Mouse (Mus musculus): ENCODE measurements around the gene Tmem259. TPM values are rescaled to one million over a fixed set of nuclear protein-coding genes. Genes with fewer than 3 reads are reported as not detected.

Gene Tmem259
- polyA plus RNA-seq, 1 experiment from 2014 or later, result 21.4 TPM

Other genes starting within 250 kb of the Tmem259 start
- 40.7 and 41.2 TPM in 2 replicates for gene Polrmt, start 237.7 kb downstream of the Tmem259 start, polyA plus RNA-seq (2015; fragmentation: Nextera tagmentation; extraction: Ambion mirVana)
- gene Fgf22, start 229.3 kb downstream of the Tmem259 start, polyA plus RNA-seq (2015; fragmentation: Nextera tagmentation; extraction: Ambion mirVana), result 1.7 and 2.7 TPM in 2 replicates
- gene Rnf126, start 217.4 kb downstream of the Tmem259 start, polyA plus RNA-seq (2015; fragmentation: Nextera tagmentation; extraction: Ambion mirVana), result 96.2 and 98.5 TPM in 2 replicates
- 1.9 and 2.8 TPM in 2 replicates for gene Fstl3, start 207.1 kb downstream of the Tmem259 start, polyA plus RNA-seq (2015; fragmentation: Nextera tagmentation; extraction: Ambion mirVana)
- gene Prss57, start 193.4 kb downstream of the Tmem259 start, polyA plus RNA-seq (2015; fragmentation: Nextera tagmentation; extraction: Ambion mirVana), result 0.07 and 0.69 TPM in 2 replicates
- 214 and 231 TPM in 2 replicates for gene Palm, start 190.8 kb downstream of the Tmem259 start, polyA plus RNA-seq (2015; fragmentation: Nextera tagmentation; extraction: Ambion mirVana)
- 2.1 and 2.5 TPM in 2 replicates for gene Misp, start 163.3 kb downstream of the Tmem259 start, polyA plus RNA-seq (2015; fragmentation: Nextera tagmentation; extraction: Ambion mirVana)
- gene Ptbp1, start 129.9 kb downstream of the Tmem259 start, polyA plus RNA-seq (2015; fragmentation: Nextera tagmentation; extraction: Ambion mirVana), result 87.9 and 114 TPM in 2 replicates
- gene Prtn3, start 109.9 kb downstream of the Tmem259 start, polyA plus RNA-seq (2015; fragmentation: Nextera tagmentation; extraction: Ambion mirVana), result 14.3 and 14.7 TPM in 2 replicates
- gene Plppr3, start 109.7 kb downstream of the Tmem259 start, polyA plus RNA-seq (2015; fragmentation: Nextera tagmentation; extraction: Ambion mirVana), result 343 and 361 TPM in 2 replicates
- gene Elane, start 98.1 kb downstream of the Tmem259 start, polyA plus RNA-seq (2015; fragmentation: Nextera tagmentation; extraction: Ambion mirVana), result 0.67 TPM in 1 of 2 replicates, not detected in the other
- gene Cfd, start 93.5 kb downstream of the Tmem259 start, polyA plus RNA-seq (2015; fragmentation: Nextera tagmentation; extraction: Ambion mirVana), result not detected in 2 replicates
- gene Med16, start 75.4 kb downstream of the Tmem259 start, polyA plus RNA-seq (2015; fragmentation: Nextera tagmentation; extraction: Ambion mirVana), result 47.4 and 49.0 TPM in 2 replicates
- gene Gm26602, start 73.5 kb downstream of the Tmem259 start, polyA plus RNA-seq (2015; fragmentation: Nextera tagmentation; extraction: Ambion mirVana), result 40.5 and 48.8 TPM in 2 replicates
- 2.1 and 2.4 TPM in 2 replicates for gene Kiss1r, start 67.4 kb downstream of the Tmem259 start, polyA plus RNA-seq (2015; fragmentation: Nextera tagmentation; extraction: Ambion mirVana)
- 237 and 249 TPM in 2 replicates for gene R3hdm4, start 63.1 kb downstream of the Tmem259 start, polyA plus RNA-seq (2015; fragmentation: Nextera tagmentation; extraction: Ambion mirVana)
- gene Arid3a, start 57.3 kb downstream of the Tmem259 start, polyA plus RNA-seq (2015; fragmentation: Nextera tagmentation; extraction: Ambion mirVana), result 3.4 and 5.4 TPM in 2 replicates
- 67.0 and 85.7 TPM in 2 replicates for gene Wdr18, start 24.2 kb downstream of the Tmem259 start, polyA plus RNA-seq (2015; fragmentation: Nextera tagmentation; extraction: Ambion mirVana)
- gene Grin3b, start 13.6 kb downstream of the Tmem259 start, polyA plus RNA-seq (2015; fragmentation: Nextera tagmentation; extraction: Ambion mirVana), result 0.58 and 0.61 TPM in 2 replicates
- 55.6 and 56.2 TPM in 2 replicates for gene Cnn2, start 4.3 kb upstream of the Tmem259 start, polyA plus RNA-seq (2015; fragmentation: Nextera tagmentation; extraction: Ambion mirVana)
- gene Abca7, start 12.2 kb upstream of the Tmem259 start, polyA plus RNA-seq (2015; fragmentation: Nextera tagmentation; extraction: Ambion mirVana), result 7.7 and 8.1 TPM in 2 replicates
- 2.4 and 2.9 TPM in 2 replicates for gene Arhgap45, start 32.3 kb upstream of the Tmem259 start, polyA plus RNA-seq (2015; fragmentation: Nextera tagmentation; extraction: Ambion mirVana)
- 141 and 153 TPM in 2 replicates for gene Polr2e, start 55.5 kb upstream of the Tmem259 start, polyA plus RNA-seq (2015; fragmentation: Nextera tagmentation; extraction: Ambion mirVana)
- gene Gpx4, start 62.8 kb upstream of the Tmem259 start, polyA plus RNA-seq (2015; fragmentation: Nextera tagmentation; extraction: Ambion mirVana), result 505 and 556 TPM in 2 replicates
- gene Sbno2, start 121.2 kb upstream of the Tmem259 start, polyA plus RNA-seq (2015; fragmentation: Nextera tagmentation; extraction: Ambion mirVana), result 12.9 and 13.0 TPM in 2 replicates
- gene Stk11, start 131.5 kb upstream of the Tmem259 start, polyA plus RNA-seq (2015; fragmentation: Nextera tagmentation; extraction: Ambion mirVana), result 13.3 and 16.8 TPM in 2 replicates
- 467 and 481 TPM in 2 replicates for gene Atp5d, start 154.3 kb upstream of the Tmem259 start, polyA plus RNA-seq (2015; fragmentation: Nextera tagmentation; extraction: Ambion mirVana)
- 53.9 and 55.1 TPM in 2 replicates for gene Cbarp, start 156.5 kb upstream of the Tmem259 start, polyA plus RNA-seq (2015; fragmentation: Nextera tagmentation; extraction: Ambion mirVana)
- gene Midn, start 163.9 kb upstream of the Tmem259 start, polyA plus RNA-seq (2015; fragmentation: Nextera tagmentation; extraction: Ambion mirVana), result 31.0 and 35.8 TPM in 2 replicates
- gene Cirbp, start 181.7 kb upstream of the Tmem259 start, polyA plus RNA-seq (2015; fragmentation: Nextera tagmentation; extraction: Ambion mirVana), result 325 and 351 TPM in 2 replicates
- gene 1600002K03Rik, start 188.6 kb upstream of the Tmem259 start, polyA plus RNA-seq (2015; fragmentation: Nextera tagmentation; extraction: Ambion mirVana), result 11.4 and 16.3 TPM in 2 replicates
- 34.0 and 34.8 TPM in 2 replicates for gene Efna2, start 195.2 kb upstream of the Tmem259 start, polyA plus RNA-seq (2015; fragmentation: Nextera tagmentation; extraction: Ambion mirVana)
- gene Mum1, start 242.1 kb upstream of the Tmem259 start, polyA plus RNA-seq (2015; fragmentation: Nextera tagmentation; extraction: Ambion mirVana), result 46.5 and 60.7 TPM in 2 replicates

Data from neural tube, embryonic 13.5 days (tissue).